Mouse (Mus musculus) MEL (cell line): ENCODE data around the gene Grik1. TPM values are rescaled to one million over a fixed set of nuclear protein-coding genes. Genes with fewer than 3 reads are reported as not detected.

ENCODE experiments used
- DNase-seq: peaks from one replicate; pipeline ENCODE4 v3.0.0; 2011; ENCODE audit warnings: low read depth, low spot score
- H3K27ac ChIP-seq: 2 replicates; pipeline ENCODE4 v1.5.1; 2012; ENCODE audit warnings: low read depth, mild to moderate bottlenecking, control low read depth, low read length, moderate library complexity; ENCODE audit not compliant: control insufficient read depth
- H3K27me3 ChIP-seq, 2 experiments: fragments of 150-350 bp in 1 of 2; sonication (generic) in 1 of 2; 2 replicates each; pipeline ENCODE4 v1.6.1; 2012; ENCODE audit warnings: low read length in 2 of 2, mild to moderate bottlenecking in 2 of 2, improper control_type of control experiment in 1 of 2, moderate library complexity in 1 of 2; ENCODE audit not compliant: insufficient read depth in 2 of 2, control insufficient read depth in 1 of 2
- H3K36me3 ChIP-seq, 2 experiments: 2 replicates each; pipeline ENCODE4 v1.6.1; 2012 to 2014; ENCODE audit warnings: low read length in 2 of 2, improper control_type of control experiment in 1 of 2, inconsistent platforms in 1 of 2, mild to moderate bottlenecking in 1 of 2; ENCODE audit not compliant: insufficient read depth in 2 of 2, control insufficient read depth in 1 of 2
- H3K4me1 ChIP-seq, 2 experiments: fragments of 150-350 bp in 1 of 2; sonication (generic) in 1 of 2; 2 replicates each; pipeline ENCODE4 v1.6.1; 2012; ENCODE audit warnings: low read length in 2 of 2, improper control_type of control experiment in 1 of 2, mild to moderate bottlenecking in 1 of 2; ENCODE audit not compliant: insufficient read depth in 2 of 2, control insufficient read depth in 1 of 2
- H3K4me3 ChIP-seq, 2 experiments: fragments of 150-350 bp in 1 of 2; sonication (generic) in 1 of 2; 2 replicates each; pipeline ENCODE4 v1.5.1; 2012; ENCODE audit warnings: low read depth in 2 of 2, low read length in 2 of 2, mild to moderate bottlenecking in 2 of 2, moderate library complexity in 2 of 2, control low read depth in 1 of 2, improper control_type of control experiment in 1 of 2; ENCODE audit not compliant: control insufficient read depth in 1 of 2, insufficient read depth in 1 of 2
- H3K79me2 ChIP-seq: 2 replicates; pipeline ENCODE4 v1.6.1; 2012; ENCODE audit warnings: mild to moderate bottlenecking, low read length, moderate library complexity; ENCODE audit not compliant: control insufficient read depth, poor library complexity, insufficient read depth
- H3K9ac ChIP-seq: 2 replicates; pipeline ENCODE4 v1.6.1; 2012; ENCODE audit warnings: low read depth, mild to moderate bottlenecking, control low read depth, low read length, moderate library complexity; ENCODE audit not compliant: control insufficient read depth, poor library complexity, severe bottlenecking
- H3K9me3 ChIP-seq: fragments of 150-350 bp; sonication (generic); replicated peaks from 2 replicates; pipeline ENCODE4 v1.6.1; 2012; ENCODE audit warnings: mild to moderate bottlenecking, low read length, improper control_type of control experiment, moderate library complexity; ENCODE audit not compliant: insufficient read depth
- CHD1 ChIP-seq: IDR thresholded peaks from 2 replicates; pipeline ENCODE4 v1.6.1; 2012; ENCODE audit warnings: low read depth, mild to moderate bottlenecking, inconsistent platforms, low read length, improper control_type of control experiment
- CHD2 ChIP-seq: IDR thresholded peaks from 2 replicates; pipeline ENCODE4 v1.6.1; 2011; ENCODE audit warnings: low read length, improper control_type of control experiment
- E2F4 ChIP-seq: IDR thresholded peaks from 2 replicates; pipeline ENCODE4 v1.6.1; 2011; ENCODE audit warnings: low read depth, low read length, improper control_type of control experiment, borderline replicate concordance
- ELF1 ChIP-seq: IDR thresholded peaks from 2 replicates; pipeline ENCODE4 v1.6.1; 2014; ENCODE audit warnings: low read depth, mild to moderate bottlenecking, inconsistent platforms, low read length, improper control_type of control experiment, moderate library complexity
- GABPA ChIP-seq: IDR thresholded peaks from 2 replicates; pipeline ENCODE4 v1.6.1; 2012; ENCODE audit warnings: low read depth, mild to moderate bottlenecking, inconsistent platforms, low read length, improper control_type of control experiment, moderate library complexity
- HCFC1 ChIP-seq: IDR thresholded peaks from 2 replicates; pipeline ENCODE4 v1.6.1; 2012; ENCODE audit warnings: low read depth, mild to moderate bottlenecking, inconsistent platforms, low read length, improper control_type of control experiment, moderate library complexity
- JUND ChIP-seq: IDR thresholded peaks from 2 replicates; pipeline ENCODE4 v1.6.1; 2011; ENCODE audit warnings: low read depth, mild to moderate bottlenecking, improper control_type of control experiment, low read length
- MAZ ChIP-seq: IDR thresholded peaks from 2 replicates; pipeline ENCODE4 v1.6.1; 2012; ENCODE audit warnings: low read depth, mild to moderate bottlenecking, inconsistent platforms, low read length, improper control_type of control experiment
- MXI1 ChIP-seq: IDR thresholded peaks from 2 replicates; pipeline ENCODE4 v1.6.1; 2011; ENCODE audit warnings: mild to moderate bottlenecking, low read depth, low read length, improper control_type of control experiment
- NELFE ChIP-seq: IDR thresholded peaks from 2 replicates; pipeline ENCODE4 v1.6.1; 2011; ENCODE audit warnings: low read depth, low read length, improper control_type of control experiment
- POLR2A ChIP-seq, 2 experiments: IDR thresholded peaks; 2 replicates each; pipeline ENCODE4 v1.6.1; 2011 to 2012; ENCODE audit warnings: low read length in 2 of 2, mild to moderate bottlenecking in 2 of 2, control low read depth in 1 of 2, improper control_type of control experiment in 1 of 2, low read depth in 1 of 2, moderate library complexity in 1 of 2; ENCODE audit not compliant: control insufficient read depth in 1 of 2, insufficient read depth in 1 of 2, poor library complexity in 1 of 2
- POLR2AphosphoS2 ChIP-seq: IDR thresholded peaks from 2 replicates; pipeline ENCODE4 v1.6.1; 2011; ENCODE audit warnings: low read length, improper control_type of control experiment
- RAD21 ChIP-seq: IDR thresholded peaks from 2 replicates; pipeline ENCODE4 v1.6.1; 2011; ENCODE audit warnings: mild to moderate bottlenecking, low read depth, low read length, improper control_type of control experiment
- RCOR1 ChIP-seq: IDR thresholded peaks from 2 replicates; pipeline ENCODE4 v1.6.1; 2012; ENCODE audit warnings: low read depth, mild to moderate bottlenecking, inconsistent platforms, low read length, improper control_type of control experiment
- SIN3A ChIP-seq: IDR thresholded peaks from 2 replicates; pipeline ENCODE4 v1.6.1; 2012; ENCODE audit warnings: low read length, improper control_type of control experiment, inconsistent platforms
- TAL1 ChIP-seq: IDR thresholded peaks from 2 replicates; pipeline ENCODE4 v1.6.1; 2012; ENCODE audit warnings: mild to moderate bottlenecking, inconsistent platforms, low read length, moderate library complexity, mixed read lengths
- UBTF ChIP-seq: IDR thresholded peaks from 2 replicates; pipeline ENCODE4 v1.6.1; 2012; ENCODE audit warnings: low read depth, mild to moderate bottlenecking, inconsistent platforms, low read length, improper control_type of control experiment, moderate library complexity, borderline replicate concordance; ENCODE audit not compliant: insufficient read depth
- USF2 ChIP-seq, 2 experiments: IDR thresholded peaks; 2 replicates each; pipeline ENCODE4 v1.6.1; 2011 to 2012; ENCODE audit warnings: improper control_type of control experiment in 2 of 2, low read length in 2 of 2, borderline replicate concordance in 1 of 2, inconsistent platforms in 1 of 2, low read depth in 1 of 2, mild to moderate bottlenecking in 1 of 2; ENCODE audit not compliant: insufficient read depth in 1 of 2
- ZC3H11A ChIP-seq: IDR thresholded peaks from 2 replicates; pipeline ENCODE4 v1.6.1; 2012; ENCODE audit warnings: low read depth, mild to moderate bottlenecking, inconsistent platforms, low read length, improper control_type of control experiment
- ZKSCAN1 ChIP-seq: IDR thresholded peaks from 2 replicates; pipeline ENCODE4 v1.6.1; 2012; ENCODE audit warnings: low read depth, mild to moderate bottlenecking, inconsistent platforms, low read length, improper control_type of control experiment, moderate library complexity
- ZMIZ1 ChIP-seq: IDR thresholded peaks from 2 replicates; pipeline ENCODE4 v1.6.1; 2012; ENCODE audit warnings: low read depth, mild to moderate bottlenecking, inconsistent platforms, low read length, improper control_type of control experiment, moderate library complexity
- ZNF384 ChIP-seq: IDR thresholded peaks from 2 replicates; pipeline ENCODE4 v1.6.1; 2012; ENCODE audit warnings: low read depth, mild to moderate bottlenecking, inconsistent platforms, low read length, improper control_type of control experiment
- polyA plus RNA-seq, 2 experiments: library from polyadenylated mRNA; stranded (reverse) in 1 of 2; unstranded in 1 of 2; fragments of >175 nt in 1 of 2; fragments of >200 nt in 1 of 2; gene quantifications; 2 replicates each; pipeline versions ENCODE4 v1.2.1 to v1.2.4; 2012; ENCODE audit warnings: low replicate concordance in 2 of 2, low read depth in 1 of 2; ENCODE audit not compliant: insufficient read length in 2 of 2, insufficient read depth in 1 of 2, missing spikeins in 1 of 2
- total RNA-seq: library from RNA; depleted of rRNA; stranded (reverse); fragments of 300-350 nt; gene quantifications from 2 replicates; pipeline ENCODE4 v1.2.3, GENCODE M21; 2012

The Grik1 gene
- total and polyA plus RNA-seq, 3 experiments, result not detected

- Histone ChIP-seq H3K36me3 (no peaks in the 10 kb centered on the region), H3K4me1 (no peaks in the 10 kb centered on the region), H3K27ac (no peak overlapping the region), H3K27me3 (no peaks in the 10 kb centered on the region), H3K9me3 (no peaks in the 10 kb centered on the region), H3K9ac (no peak overlapping the region), H3K4me3 (no peak overlapping the region)
- no peak for TF ChIP-seq E2F4
- TF ChIP-seq USF2 (IDR thresholded peaks at IDR 0.05; ENCODE audit: borderline replicate concordance in 1 of 2, insufficient read depth in 1 of 2, low read depth in 1 of 2, low read length in 2 of 2), result no peak
- TF ChIP-seq ZMIZ1, result no peak
- no peak for TF ChIP-seq MXI1
- TF ChIP-seq NELFE, result no peak
- TF ChIP-seq ELF1, result no peak
- no peak for TF ChIP-seq ZKSCAN1
- TF ChIP-seq TAL1, result no peak
- TF ChIP-seq UBTF, result no peak
- no peak for TF ChIP-seq CHD2
- no peak for TF ChIP-seq ZC3H11A
- no peak for TF ChIP-seq MAZ
- no peak for TF ChIP-seq RAD21
- TF ChIP-seq SIN3A, result no peak
- no peak for TF ChIP-seq ZNF384
- TF ChIP-seq RCOR1, result no peak
- no peak for TF ChIP-seq POLR2AphosphoS2
- TF ChIP-seq POLR2A (IDR thresholded peaks at IDR 0.05; ENCODE audit: control insufficient read depth in 1 of 2, insufficient read depth in 1 of 2, low read depth in 1 of 2, low read length in 2 of 2, poor library complexity in 1 of 2), result no peak
- TF ChIP-seq CHD1, result no peak
- TF ChIP-seq, all 39 proteins: peak for 0
- H3K79me2 ChIP-seq, result no peaks in the 10 kb centered on the region
- no peak for DNase-seq
These were observed 436.5 kb downstream of the Grik1 start for GRCm38 (mm10) chr16:87853451-87854085.

DNA sequence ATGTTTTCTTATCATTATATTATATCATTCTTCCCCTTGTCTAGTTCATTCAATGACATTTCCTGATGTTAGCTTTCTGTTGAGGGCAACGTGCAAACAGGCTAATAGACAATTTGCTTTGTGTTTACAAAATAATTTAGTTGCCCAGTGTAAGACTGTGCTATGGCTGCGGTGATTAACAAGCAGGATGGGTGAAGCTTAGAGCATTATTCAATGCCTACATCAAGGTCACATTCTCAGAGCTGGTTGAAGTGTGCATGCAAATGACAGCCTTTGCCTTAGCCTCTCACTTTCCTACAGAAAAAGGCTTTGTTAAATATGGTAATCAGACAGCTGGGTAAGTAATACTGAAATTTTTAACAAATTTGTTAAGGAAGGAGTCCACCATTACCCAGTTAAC is 438.5 kb downstream of the Grik1 start:
- no peaks in the 10 kb centered on the region for H3K36me3 ChIP-seq
- no peaks in the 10 kb centered on the region for H3K27me3 ChIP-seq
- no peak overlapping the region for H3K4me3 ChIP-seq
- no peak for TF ChIP-seq GABPA
- no peak for TF ChIP-seq UBTF
- no peak for TF ChIP-seq POLR2AphosphoS2
- TF ChIP-seq HCFC1, result no peak
- TF ChIP-seq JUND, result no peak
- no peak for TF ChIP-seq E2F4
- no peak overlapping the region for H3K9ac ChIP-seq
- H3K79me2 ChIP-seq, result no peaks in the 10 kb centered on the region
- no peak overlapping the region for H3K27ac ChIP-seq
- H3K9me3 ChIP-seq, result no peaks in the 10 kb centered on the region
- DNase-seq, result no peak
- H3K4me1 ChIP-seq, result no peaks in the 10 kb centered on the region
